Mouse (Mus musculus) bone marrow macrophage, adult 2 months (primary cell): ENCODE measurements around the gene Cpa1.

Source experiments
- CTCF ChIP-seq: IDR thresholded peaks from 2 replicates; pipeline ENCODE4 v1.5.1; 2012; ENCODE audit warnings: low read depth, mild to moderate bottlenecking, low read length, moderate library complexity
- POLR2A ChIP-seq: IDR thresholded peaks from 2 replicates; pipeline ENCODE4 v1.6.1; 2012; ENCODE audit warnings: mild to moderate bottlenecking, low read depth, low read length, borderline replicate concordance

GRCm38 (mm10) chr6:30616491-30616941, 22.5 kb upstream of the Cpa1 start:
- TF ChIP-seq CTCF (no peak), POLR2A (no peak)
